Mouse (Mus musculus) hematopoietic stem cell, adult 5-6 weeks (primary cell): ENCODE data around the gene Cul9. TPM values are rescaled to one million over a fixed set of nuclear protein-coding genes. Genes with fewer than 3 reads are reported as not detected.
"Not testable (repeated sequence)": the region's sequence is repeated elsewhere in the genome, so short reads cannot be mapped to it uniquely, and the experiment has no call there.

Experiments
- ATAC-seq, 2 experiments: fragments of 125-278 bp in 1 of 2; replicated peaks in 1 of 2; 2 replicates each; pipeline ENCODE4 v1.8.0; 2016 to 2017; ENCODE audit warnings: inconsistent platforms in 2 of 2, mild to moderate bottlenecking in 2 of 2, moderate number of reproducible peaks in 2 of 2, low read depth in 1 of 2, moderate TSS enrichment in 1 of 2; ENCODE audit not compliant: low FRiP score in 2 of 2, poor library complexity in 2 of 2, severe bottlenecking in 2 of 2, insufficient read depth in 1 of 2, low TSS enrichment in 1 of 2
- total RNA-seq: library from RNA; stranded (forward); fragments of 172-1452, 232-1000 nt; gene quantifications from 2 replicates; pipeline ENCODE4 v1.2.3, GENCODE M21; 2017

Gene Cul9
- total RNA-seq, 1 experiment from 2014 or later, result 32.9 TPM

DNA sequence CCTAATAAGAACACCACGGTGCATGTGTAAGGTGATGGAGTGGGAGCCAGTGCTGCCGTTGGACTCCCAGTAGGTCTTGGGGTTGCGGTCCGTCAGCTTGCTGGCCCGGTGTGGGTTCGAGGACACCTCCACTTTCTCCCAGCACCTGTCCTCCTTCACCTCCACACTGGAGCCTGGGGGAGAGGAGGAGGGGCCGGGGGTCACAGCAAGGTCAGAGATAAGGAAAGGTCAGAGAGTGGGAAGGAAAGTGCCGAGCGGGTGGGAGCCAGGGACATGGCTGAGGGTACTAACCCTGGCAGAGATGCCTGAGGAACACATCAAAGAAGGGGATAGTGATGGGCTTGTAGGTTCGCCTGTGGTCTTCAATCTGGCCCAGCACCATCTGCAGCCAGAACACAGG lies 21.1 kb downstream of the Cul9 start:
- ATAC-seq, result no peak

DNA sequence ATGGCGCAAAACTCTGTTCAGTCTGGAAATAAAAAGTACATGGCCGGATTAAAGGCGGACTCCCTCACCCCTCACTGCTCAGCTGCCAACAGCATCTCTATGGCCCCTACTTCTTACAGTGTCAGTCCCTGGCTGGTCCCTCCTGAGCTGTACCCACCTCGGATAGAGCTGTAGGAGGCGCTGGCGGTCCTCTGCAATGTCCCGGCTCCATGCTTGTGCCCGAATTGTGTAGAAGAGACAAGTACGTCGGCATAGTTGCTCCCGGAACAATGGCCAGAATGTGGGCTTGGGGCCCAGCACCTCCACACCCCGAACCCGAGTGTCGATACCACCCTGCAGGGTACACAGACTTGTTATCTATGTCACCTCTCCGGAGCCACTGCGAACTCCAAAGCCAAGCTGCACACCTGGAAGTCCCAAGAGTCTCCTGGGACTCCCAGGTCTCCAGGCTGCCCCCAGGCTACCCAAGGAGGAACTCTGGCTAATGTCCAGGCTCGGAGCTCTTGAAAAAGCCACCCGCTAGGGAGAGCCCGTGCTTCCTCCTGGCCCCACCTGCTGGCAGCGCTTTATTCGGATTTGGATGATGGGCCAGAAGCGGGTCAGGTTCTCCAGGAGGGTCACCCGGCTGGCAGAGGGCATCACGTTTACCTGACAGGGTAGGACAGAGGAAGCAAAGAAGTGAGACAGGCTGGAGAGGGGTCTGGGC lies 24.1 kb downstream of the Cul9 start:
- no peak for ATAC-seq

DNA sequence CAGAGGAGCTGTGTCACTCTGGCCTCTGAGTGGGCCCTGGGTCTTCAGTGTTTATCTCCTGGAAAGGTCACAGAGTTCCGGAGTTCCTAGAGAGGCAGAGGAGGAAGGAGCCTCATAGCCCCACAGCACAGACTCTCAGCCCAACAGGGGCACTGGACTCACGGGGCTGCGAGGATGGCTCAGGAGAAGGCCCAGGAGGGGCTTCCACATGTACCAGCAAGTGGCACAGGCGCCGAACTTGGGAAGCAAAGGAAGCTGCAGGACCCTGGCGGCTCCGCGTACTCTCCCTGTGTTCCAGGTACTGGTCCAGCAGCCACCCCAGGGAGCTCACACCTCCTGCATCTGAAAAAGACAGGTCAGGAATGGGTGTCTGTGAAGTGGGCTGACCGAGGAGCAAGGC lies 25.0 kb downstream of the Cul9 start:
- no peak for ATAC-seq

DNA sequence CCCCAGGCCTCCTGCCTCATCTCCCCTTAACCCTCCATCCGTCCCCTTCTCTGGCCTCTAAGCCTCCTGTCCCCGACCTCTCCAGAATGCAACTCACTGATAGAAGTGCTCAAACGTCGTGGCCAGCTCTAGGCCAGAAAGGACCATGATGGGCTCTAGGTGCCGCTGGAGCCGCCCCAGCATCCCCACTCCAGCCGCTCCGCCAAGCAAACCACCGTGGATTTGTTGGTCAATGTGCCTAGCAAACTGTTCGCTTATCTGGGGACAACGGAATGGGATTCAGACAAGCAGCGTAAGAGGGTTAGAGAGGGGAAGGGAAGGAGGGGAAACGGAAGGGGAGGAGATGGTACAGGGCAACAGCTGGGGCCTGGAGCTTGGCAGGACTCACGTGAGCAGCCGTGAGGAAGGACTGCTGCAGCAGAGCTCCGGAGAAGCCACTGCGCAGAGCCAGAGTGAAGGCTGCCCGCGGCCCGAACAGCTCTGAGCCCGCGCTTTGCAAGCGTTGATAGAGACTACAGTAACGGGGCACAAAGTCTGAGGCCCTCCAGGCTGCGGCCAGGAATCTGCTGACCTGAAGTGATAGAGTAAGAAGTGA lies 25.7 kb downstream of the Cul9 start:
- ATAC-seq, result peak; percentile 67 to 73

DNA sequence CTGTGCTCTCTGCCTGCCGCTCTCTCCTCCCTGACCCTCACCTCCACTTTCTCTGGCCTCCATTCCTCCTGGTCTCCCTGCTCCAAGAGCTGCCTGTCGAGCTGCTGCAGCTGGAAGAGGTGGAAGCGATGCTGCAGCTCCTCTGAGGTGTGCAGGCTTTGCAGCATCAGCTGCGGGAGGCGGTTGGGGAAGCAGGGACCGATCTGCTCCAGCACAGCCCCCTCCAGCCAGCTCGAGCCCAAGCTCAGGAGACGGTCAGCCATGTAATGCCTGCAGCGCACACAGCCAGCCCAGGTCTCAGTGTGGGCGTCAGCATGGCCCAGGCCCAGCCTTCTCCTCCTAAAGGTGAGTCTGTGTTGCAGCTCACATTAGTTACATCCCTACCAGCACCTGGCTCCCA lies 26.2 kb downstream of the Cul9 start:
- ATAC-seq, result no peak

DNA sequence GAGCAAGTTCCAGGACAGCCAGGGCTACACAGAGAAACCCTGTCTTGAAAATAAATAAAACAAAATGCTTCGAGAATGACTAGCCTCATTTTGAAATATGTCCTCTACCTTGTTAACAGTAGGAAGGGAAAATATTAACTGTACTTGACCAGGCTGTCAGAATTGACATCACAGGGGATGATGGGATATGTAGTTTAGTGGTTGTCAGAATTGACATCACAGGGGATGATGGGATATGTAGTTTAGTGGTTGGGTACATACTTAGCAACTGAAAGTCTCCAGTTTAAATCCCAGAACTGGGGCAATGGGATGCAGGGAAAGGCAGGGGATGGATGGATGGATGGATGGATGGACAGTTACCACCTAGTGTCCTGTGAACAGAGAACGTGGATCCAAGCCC lies 32.9 kb downstream of the Cul9 start:
- no peak for ATAC-seq

DNA sequence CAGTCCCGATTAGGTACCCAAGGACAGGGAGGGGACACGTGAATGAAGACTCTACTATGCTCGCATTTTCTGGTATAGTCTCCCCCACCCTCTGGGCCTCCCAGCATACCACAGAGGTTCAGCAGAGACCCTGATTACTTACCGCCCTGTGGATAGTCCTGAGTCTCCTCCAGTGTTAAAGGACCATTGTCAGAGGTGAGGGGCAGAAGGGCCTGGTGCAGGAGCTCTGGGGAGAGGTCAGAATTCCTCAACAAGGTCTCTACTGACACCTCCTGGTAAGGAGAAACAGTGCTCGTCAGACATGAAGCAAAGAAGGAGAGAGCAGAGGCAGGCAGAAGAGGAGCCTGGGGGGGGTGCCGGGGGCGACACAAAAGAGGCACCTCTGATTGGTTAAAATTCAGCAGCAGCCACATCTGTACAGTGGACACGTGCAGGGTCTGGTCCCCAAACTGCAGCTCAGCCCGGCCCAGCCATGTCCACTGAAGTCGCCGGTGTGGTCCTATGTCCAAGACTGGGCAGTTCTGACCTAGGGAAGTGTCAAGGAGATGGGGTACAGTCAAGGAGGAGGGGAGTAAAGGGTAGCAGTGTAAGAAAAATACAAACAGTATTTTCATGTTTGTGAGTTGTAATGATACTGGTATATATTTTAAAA lies 35.0 kb downstream of the Cul9 start:
- peak in 1 of 2 experiments; percentile 27; a peak in 1 of 4 replicates for ATAC-seq

DNA sequence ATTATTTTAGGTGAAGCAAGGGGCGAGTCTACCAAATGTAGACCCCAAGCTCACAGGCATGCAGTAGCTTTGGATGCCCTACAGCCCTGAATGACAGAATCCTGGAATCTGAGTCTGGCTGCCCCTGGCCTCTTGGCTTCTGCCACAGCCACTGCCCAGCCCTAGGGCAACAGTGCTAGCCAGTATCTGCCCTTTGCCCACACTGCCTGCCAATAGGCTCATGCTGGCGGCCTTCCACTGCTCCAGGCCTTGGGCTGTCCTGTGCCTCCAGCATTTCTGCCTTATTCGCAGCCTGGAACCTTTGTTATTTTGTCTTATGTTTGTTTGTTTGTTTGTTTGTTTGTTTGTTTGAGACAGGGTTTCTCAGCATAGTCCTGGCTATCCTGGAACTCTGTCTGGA lies 40.6 kb downstream of the Cul9 start:
- ATAC-seq, result no peak

DNA sequence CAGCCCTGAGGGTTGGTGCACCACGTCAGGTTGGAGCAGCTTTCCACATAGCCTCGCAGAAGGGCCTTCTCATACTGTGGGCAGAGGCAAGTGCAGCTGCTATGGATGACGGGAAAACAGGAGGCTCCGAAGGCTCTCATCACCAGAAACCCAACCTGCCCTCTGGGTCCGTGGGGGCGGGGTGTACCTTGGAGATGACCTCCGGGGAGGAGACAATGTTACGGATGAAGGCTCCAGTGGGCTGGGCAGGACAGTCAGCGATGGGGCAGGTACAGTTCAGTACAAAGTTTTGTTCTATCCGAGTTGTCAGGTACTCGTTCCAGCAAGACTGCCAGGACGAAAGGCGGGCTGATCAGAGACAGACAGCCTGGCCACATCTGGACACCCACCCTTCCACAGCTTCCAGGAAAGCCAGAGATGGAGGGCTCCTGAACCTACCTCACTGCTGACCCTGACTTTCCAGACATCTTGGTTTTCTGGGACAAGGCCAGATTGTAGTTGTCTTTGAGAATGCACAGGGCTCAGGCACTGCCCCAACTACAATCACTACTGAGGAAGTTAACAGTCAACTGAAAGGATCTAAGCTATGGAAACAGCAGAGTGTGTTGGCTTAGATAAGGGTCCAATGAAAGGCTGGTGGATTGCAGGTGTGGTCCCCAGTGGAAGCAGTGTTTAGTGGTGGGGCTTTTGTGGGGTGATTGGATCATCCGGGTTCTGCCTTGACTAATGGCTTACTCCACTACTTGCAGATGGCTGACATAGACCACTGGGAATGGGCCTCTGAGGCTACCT lies 42.1 kb downstream of the Cul9 start:
- ATAC-seq, result no peak

DNA sequence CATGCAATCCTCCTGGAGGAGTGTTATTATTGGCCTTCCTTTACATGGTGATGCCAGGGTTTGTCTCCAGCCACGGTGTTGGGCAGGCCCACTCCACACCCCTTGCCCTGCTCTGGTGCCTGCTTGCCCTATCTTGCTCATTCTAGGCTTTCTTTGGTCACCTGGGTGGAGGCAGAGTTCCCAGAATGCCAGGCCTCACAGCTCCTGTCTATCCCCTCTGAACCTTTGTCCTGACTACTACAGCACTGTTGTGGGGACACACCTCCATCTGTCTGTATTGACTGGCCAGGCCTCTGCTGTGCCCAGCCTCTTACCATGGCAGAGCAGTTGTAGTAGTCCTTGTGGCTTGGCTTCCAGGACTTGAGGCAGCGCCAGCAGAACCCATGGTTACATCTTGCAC lies 43.4 kb downstream of the Cul9 start:
- ATAC-seq, result no peak

DNA sequence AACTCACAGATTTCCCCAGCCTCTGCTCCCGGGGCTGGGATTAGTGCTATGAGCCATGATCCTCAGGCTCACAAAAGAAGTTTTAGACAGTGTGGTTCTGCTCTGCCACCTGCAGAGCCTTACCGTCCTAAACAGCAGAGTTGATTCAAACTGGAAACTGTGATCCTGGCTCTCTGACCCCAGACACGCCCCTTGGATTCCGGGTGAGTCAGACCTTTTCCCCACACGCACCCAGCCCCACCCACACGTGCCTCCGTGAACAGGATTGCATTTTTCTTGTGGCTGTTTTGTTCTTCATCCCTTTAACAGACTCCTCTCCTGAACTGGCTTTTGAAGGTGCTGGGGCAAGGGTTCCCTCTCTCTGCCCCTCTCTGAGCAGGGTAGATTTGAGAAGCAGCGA lies 48.2 kb downstream of the Cul9 start:
- no peak for ATAC-seq

DNA sequence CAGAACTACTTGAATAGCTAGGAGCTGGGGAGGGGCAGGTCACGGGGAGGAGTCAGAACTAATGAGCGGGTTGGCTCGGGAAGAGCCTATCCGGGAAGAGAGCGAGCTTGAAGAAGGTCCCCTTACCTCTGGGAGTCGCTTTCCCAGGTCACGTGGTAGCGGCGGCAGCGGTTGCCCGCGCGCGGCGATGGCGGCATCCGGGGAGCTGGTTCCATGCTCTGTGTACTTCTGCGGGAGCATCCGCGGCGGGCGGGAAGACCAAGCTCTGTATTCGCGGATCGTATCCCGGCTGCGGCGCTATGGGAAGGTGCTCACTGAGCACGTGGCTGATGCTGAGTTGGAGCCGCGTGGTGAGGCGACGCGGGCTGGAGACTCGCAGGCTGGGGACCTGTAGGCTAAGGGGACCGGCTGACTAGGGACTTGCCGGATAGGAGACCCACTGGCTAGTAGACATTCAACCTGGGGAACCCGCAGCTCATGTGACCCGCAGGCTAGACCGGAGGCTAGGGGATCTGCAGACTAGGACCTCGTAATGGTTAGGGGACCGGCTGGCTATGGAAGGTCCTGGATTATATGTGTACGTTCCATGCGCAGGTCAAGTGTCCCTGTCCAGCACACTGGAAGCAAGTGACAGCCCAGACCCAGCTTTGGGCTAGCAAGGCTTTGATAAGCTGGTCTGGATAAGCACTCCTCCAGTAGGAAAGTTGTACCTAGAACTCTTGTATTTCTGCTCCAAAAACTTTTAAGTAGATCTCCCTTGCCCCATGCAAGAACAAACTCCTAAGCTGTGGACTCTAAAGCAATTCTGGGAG lies 49.4 kb downstream of the Cul9 start, which contains the start of gene Dnph1:
Dnph1 (plus strand) TSS at position 89 of the 812 bp plus-strand sequence.
- ATAC-seq, result peak; percentile 78 to 89

DNA sequence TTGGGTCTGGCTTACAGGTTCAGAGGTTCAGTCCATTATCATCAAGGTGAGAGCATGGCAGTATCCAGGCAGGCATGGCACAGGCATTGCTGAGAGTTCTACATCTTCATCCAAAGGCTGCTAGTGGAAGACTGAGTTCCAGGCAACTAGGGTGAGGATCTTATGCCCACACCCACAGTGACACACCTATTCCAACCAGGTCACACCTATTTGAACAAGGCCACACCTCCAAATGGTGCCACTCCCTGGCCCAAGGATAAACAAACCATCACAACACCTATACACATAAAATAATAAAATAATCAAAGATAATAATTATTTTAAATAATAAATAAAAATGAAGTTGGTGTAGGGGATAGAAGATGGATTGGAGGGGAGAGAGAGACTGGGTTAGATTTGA lies 50.1 kb downstream of the Cul9 start:
- ATAC-seq, result not testable (repeated sequence)

DNA sequence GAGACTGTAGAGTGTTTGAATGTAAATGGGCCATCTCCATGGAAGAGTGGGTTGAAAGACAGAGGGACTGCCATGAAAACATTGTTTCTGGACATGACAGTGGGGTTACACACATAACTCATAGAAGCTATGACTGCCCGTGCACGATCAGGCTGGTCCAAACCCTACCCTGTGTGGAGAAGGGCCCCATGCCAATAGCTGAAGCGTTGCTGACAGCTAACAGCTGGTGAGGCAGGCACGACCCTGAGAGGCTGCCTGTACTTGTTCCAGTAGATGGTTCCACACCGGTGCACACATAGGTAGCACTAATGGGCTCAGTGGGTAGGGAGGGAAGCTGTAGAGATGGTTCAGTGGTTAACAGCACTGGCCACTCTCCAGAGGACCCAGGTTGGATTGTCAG lies 50.7 kb downstream of the Cul9 start:
- ATAC-seq, result no peak

DNA sequence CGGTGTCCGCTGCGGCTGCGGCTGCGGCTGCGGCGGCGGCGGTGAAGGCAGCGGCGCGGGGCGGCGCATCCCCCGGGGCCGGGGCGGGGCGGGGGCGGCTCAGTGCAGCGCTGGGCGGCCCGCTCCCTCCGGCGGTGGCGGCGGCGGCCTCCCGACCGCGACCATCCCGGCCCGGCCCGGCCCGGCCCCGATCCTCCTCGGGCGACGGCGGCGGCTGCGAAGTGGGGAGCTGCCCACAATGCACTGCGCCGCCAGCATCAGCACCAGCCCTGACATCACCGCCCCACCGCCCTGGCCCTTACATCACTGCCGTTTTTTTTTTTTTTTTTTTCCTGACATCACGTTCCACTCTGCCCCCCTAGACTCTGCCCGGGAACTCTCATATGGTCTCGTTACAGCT lies 58.8 kb downstream of the Cul9 start, which contains the start of gene Ttbk1:
Ttbk1 (minus strand) TSS at position 245 of the 400 bp plus-strand sequence.
- no peak for ATAC-seq

DNA sequence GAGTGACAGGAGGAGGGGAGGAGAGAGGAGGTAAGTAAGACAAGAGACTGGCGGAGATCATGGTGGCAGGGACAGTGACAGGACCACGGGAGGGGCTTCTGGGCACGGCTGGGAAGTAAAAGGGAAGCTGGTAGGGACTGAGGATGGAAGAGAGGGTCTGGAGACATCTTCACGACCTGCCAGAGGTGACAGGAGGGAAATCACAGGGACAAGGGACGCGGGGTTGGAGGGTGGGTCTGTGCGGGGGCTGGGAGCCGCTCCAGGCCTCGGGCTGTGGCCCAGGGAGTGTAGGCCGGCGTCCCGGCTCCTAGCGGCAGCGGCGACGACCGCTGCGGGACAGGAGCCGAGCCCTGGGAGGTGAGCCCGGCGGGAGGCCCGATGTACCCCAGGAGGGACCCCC lies 59.2 kb downstream of the Cul9 start:
- no peak for ATAC-seq

DNA sequence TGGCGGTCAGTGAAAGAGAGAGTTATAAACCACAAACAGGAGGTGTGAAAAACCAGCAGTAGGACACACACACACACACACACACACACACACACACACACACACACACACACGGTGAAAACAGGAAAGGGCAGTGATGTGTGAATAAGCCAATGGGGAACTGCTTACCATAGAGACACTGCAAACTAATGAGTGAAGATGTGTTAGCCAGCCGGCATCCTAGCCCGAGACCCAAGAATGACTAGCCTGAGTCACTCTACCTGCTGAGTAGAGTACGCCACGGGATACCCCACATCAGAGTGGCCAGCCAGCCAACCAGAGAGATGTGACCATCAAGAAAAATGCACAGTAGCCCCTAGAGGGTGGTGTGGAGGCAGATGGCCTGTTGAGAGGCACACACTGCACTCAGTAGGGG lies 61.7 kb downstream of the Cul9 start:
- peak in 1 of 2 experiments; percentile 30; a peak in 2 of 4 replicates for ATAC-seq
